In the genomic region with DNA sequence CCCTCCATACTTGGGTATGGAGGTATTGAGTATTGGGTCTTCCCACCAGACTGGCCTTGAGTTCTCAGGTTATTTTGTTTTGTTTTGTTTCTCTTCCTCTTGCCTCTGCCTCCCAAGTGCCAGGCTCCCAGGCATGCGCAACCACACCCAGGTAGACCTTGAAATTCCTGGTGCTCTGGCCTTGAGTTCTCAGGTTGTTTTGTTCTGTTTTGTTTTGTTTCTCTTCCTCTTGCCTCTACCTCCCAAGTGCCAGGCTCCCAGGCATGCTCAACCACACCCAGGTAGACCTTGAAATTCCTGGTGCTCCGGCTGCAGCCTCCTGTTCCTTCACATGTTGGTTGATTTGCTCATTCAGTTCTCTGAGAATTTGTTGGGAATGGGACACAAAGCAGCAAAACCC, we compare ENCODE assay signal across 22 mouse cellular contexts. TPM values are rescaled to one million over a fixed set of nuclear protein-coding genes. Genes with fewer than 3 reads are reported as not detected.
DNase-seq lines count a peak whose midpoint lies in the region; TF ChIP-seq lines count a peak whose summit lies in the region.
"Had no signal": no experiment of that assay in that cellular context is flagged by ENCODE, and none has a peak within 500 bp of the region (broad histone marks: within the 10 kb centered on the region; RNA-seq: fewer than 3 reads in every experiment).

No protein-coding gene starts in this region.

- DNase-seq in ES-CJ7 (ENCODE audit: low read depth, low spot score), result peak; percentile 90
- peak; percentile 36 for DNase-seq in ES-E14 (ENCODE audit: low read depth, low spot score)
- DNase-seq in R1 (ENCODE audit: low read depth, low spot score), result peak; percentile 85
- peak; percentile 85 for DNase-seq in ZHBTc4 (ENCODE audit: low read depth, low spot score)
- no peak for DNase-seq in lung, postnatal 36 days
- no peak for DNase-seq in midbrain, embryonic 10.5 days (ENCODE audit: low spot score)
- DNase-seq in cerebellum, adult 18-20 months, result no peak
- DNase-seq in lung, postnatal 14 days, result no peak
- DNase-seq: adrenal gland, adult 2 months; adrenal gland, adult 8-10 months; adrenal gland, postnatal 10 days; adrenal gland, postnatal 14 days; adrenal gland, postnatal 25 days; adrenal gland, postnatal 36 days; B cell, adult 2 months; cerebellum, adult 11 months; cerebellum, adult 11-12 months; cerebellum, adult 2 months; cerebellum, adult 8-10 months; cerebellum, adult 9-10 months; cerebellum, adult 9-11 months had no signal

- in situ Hi-C loops in ES-E14 (cut with MboI; ENCODE audit: low sequenced_read_pairs in 2 of 2, unreplicated experiment in 2 of 2), result no loop called here

- no peak overlapping the region for H3K27ac ChIP-seq in ES-E14 (ENCODE audit: insufficient read depth, low read depth, low read length, poor library complexity, severe bottlenecking)
- no peak overlapping the region for H3K27ac ChIP-seq in midbrain, embryonic 10.5 days (replicated peaks)

- no peaks in the 10 kb centered on the region; the same call in 1 of the 2 replicates for H3K27me3 ChIP-seq in midbrain, embryonic 10.5 days (ENCODE audit: low read depth, poor library complexity, severe bottlenecking)

- no peaks in the 10 kb centered on the region for H3K9me3 ChIP-seq in ES-E14 (ENCODE audit: control insufficient read depth, insufficient read depth, low read depth, low read length)
- no peaks in the 10 kb centered on the region for H3K9me3 ChIP-seq in midbrain, embryonic 10.5 days (replicated peaks)
- H3K9me3 ChIP-seq: G1E had no signal

- no peak overlapping the region for H3K9ac ChIP-seq in ES-E14 (ENCODE audit: insufficient read depth, low read depth, low read length, poor library complexity, severe bottlenecking)

- WGBS in midbrain, embryonic 10.5 days, result 93% methylated on average over 2 of the region's 2 CpGs

- H3K4me1 ChIP-seq in ES-E14 (ENCODE audit: control insufficient read depth in 2 of 2, insufficient read depth in 2 of 2, low read length in 2 of 2, poor library complexity in 1 of 2), result peaks cover 0 to 9% of the 10 kb centered on the region in 2 experiments; a peak in 3 of 4 replicates
- no peaks in the 10 kb centered on the region for H3K4me1 ChIP-seq in midbrain, embryonic 10.5 days

- H3K4me3 ChIP-seq in ES-E14 (ENCODE audit: insufficient read depth in 1 of 2, low read depth in 1 of 2, low read length in 2 of 2, poor library complexity in 1 of 2, severe bottlenecking in 1 of 2), result no peak overlapping the region
- no peak overlapping the region for H3K4me3 ChIP-seq in midbrain, embryonic 10.5 days

- H3K36me3 ChIP-seq in ES-E14 (ENCODE audit: control insufficient read depth, insufficient read depth, low read length, poor library complexity, severe bottlenecking), result no peaks in the 10 kb centered on the region
- no peaks in the 10 kb centered on the region for H3K36me3 ChIP-seq in midbrain, embryonic 10.5 days
- H3K36me3 ChIP-seq: G1E had no signal

TF ChIP-seq in ES-E14, 5 proteins besides CTCF, POLR2A, EP300 and RAD21:
- TF ChIP-seq ZNF384 (IDR thresholded peaks at IDR 0.05; ENCODE audit: low read depth, low read length) (no peak), HCFC1 (IDR thresholded peaks at IDR 0.05; ENCODE audit: borderline replicate concordance, insufficient read depth, low read length) (no peak), CHD2 (IDR thresholded peaks at IDR 0.05; ENCODE audit: low read depth, low read length) (no peak), ZC3H11A (IDR thresholded peaks at IDR 0.05; ENCODE audit: borderline replicate concordance, low read depth, low read length) (no peak), MAFK (IDR thresholded peaks at IDR 0.05; ENCODE audit: insufficient read depth, low read depth, low read length) (no peak)

RNA-seq across cellular contexts. Expression of gene Pemt, which starts 13.7 kb away (rescaled TPM):
- 17.5 and 18.9 TPM in 2 replicates for total RNA-seq in ES-E14 (2012; rRNA removed)
- polyA plus RNA-seq in midbrain, embryonic 10.5 days (2016; fragmentation: Nextera tagmentation; extraction: Ambion mirVana), result 8.6 and 10.8 TPM in 2 replicates

RNA-seq across cellular contexts. Expression of gene Rai1, which starts 44.8 kb away (rescaled TPM):
- total RNA-seq in ES-E14 (2012; rRNA removed), result 15.5 and 21.0 TPM in 2 replicates
- 23.4 and 23.9 TPM in 2 replicates for polyA plus RNA-seq in midbrain, embryonic 10.5 days (2016; fragmentation: Nextera tagmentation; extraction: Ambion mirVana)

Comparison
In these comparisons a context has a peak if more than half of its experiments do, and no peak if none do; other contexts are left out.
1. DNase-seq: peak in ES-CJ7 (single experiment), ES-E14 (single experiment), R1 (single experiment) and ZHBTc4 (single experiment); none in lung, postnatal 36 days (single experiment), midbrain, embryonic 10.5 days (single experiment), cerebellum, adult 18-20 months (0 of 2) and lung, postnatal 14 days (single experiment).